Mouse (Mus musculus): ENCODE results near the gene Gpr141. TPM values are rescaled to one million over a fixed set of nuclear protein-coding genes. Genes with fewer than 3 reads are reported as not detected.
"Not testable (repeated sequence)": the region's sequence is repeated elsewhere in the genome, so short reads cannot be mapped to it uniquely, and the experiment has no call there.

Gpr141 gene
- 0.08 and 0.10 TPM in 2 replicates for polyA plus RNA-seq (2012; rRNA removed)

DNA sequence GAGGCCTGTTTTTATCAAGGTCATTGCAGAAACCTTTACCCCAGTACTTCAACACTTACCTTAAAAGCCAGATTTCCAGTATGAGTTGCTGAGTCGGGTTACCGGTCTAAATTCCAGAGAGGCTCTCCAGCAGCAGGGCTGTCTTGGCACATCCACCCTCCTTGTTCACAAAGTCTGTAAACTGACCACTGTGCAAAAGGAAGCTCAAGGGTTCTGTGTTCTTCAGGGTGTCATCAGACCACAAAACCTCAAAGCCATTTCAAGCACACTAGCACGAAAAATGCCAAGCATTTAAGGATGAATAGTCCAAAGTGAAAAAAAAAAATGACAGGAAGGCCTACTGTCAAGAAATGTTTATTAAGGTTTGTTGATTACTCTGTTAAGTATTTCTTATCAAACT lies at the start of gene Gpr141:
TSS of gene Gpr141 (minus strand) at position 187 of the 400 bp plus-strand sequence.
- DNase-seq (ENCODE audit: extremely low spot score in 1 of 2, low spot score in 1 of 2) = no peak

DNA sequence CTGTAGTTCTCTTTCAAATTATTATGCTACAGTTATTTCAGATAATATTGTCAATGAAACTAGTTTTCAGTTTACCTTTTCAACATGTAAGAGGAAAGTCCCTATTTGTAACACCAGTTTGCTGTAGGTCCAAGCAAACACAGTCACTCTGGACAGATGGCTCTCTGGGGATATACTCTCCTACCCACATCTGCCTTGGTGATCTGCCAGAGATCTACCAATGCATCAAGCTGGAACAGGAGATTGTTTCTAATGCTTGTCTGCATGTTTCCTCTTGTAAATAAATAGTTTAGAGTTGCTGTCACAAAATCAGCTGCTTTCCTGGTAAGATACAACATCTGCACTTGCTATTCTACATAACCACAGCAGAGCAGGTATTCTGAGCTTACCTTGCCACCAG lies 40.2 kb upstream of the Gpr141 start:
- DNase-seq (ENCODE audit: extremely low spot score in 1 of 2, low spot score in 1 of 2) = no peak

DNA sequence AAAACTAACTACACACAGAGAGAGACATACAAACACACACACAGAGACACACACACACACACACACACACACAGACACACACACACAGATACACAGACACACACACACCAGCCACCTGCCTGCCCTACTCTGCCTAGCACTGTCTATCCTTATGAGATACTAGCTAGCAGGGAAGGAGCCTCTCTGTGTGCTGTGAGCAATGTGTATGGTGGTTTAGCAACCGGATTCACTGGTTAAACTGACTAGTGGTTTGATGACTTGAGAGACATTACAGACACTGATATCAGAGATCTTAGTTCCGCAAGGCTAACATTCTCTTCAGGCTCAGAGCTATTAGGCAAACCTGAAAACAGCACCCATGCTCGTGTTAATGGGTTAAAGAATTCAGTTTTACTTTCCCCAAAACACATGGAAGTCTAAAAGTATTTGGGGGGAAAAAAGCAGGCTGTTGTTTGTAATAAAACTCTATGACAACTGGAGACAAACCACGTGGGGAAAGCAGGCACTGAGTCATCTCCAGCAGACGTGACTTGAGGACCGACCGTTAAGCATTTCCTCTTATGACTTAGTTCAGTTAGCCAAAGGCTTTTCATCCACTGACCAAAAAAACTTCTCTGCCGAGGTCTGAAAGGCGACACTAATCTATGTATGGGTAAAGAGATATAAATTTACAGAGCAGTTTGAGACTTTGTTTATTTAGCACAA lies 30.7 kb upstream of the Gpr141 start:
- no peak for DNase-seq (ENCODE audit: extremely low spot score in 1 of 2, low spot score in 1 of 2)

DNA sequence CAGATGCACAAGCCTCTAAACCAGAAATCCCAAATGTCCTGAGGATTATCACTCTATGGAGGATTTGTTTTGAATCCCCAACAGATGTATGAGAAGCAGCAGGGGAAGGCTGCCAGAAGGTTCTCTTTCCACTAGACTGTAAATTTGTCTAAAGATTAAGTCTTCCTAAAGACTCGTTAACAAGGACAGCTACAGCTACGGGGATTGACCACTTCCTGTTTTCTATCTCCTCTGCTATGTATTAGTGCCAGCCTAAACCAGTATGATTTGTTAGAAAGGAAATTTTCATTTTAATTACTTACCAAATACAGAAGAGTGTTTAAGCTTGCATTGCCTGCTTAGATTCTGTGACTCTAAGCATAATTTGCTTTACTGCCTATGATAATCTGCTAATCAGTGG lies 30.0 kb upstream of the Gpr141 start:
- no peak for DNase-seq (ENCODE audit: extremely low spot score in 1 of 2, low spot score in 1 of 2)

DNA sequence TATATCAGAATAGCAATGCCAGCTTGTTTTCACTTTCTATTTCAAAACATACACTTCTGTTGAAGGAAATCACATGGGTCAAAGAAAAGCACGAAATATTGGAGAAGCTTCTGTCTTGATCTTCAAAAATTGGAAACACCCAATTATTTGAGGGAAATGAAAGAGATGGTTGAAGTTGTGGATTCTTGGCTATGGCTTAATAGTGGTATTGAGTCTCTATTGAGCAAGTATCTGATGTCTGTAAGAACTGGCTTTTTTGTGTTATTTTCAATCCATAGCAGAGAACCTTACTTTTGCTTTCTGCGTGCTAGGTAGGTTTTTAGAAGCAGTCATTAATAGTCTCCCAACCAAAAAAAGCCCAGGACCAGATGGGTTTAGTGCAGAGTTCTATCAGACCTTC lies 19.4 kb upstream of the Gpr141 start:
- DNase-seq (ENCODE audit: extremely low spot score in 1 of 2, low spot score in 1 of 2) = no peak

DNA sequence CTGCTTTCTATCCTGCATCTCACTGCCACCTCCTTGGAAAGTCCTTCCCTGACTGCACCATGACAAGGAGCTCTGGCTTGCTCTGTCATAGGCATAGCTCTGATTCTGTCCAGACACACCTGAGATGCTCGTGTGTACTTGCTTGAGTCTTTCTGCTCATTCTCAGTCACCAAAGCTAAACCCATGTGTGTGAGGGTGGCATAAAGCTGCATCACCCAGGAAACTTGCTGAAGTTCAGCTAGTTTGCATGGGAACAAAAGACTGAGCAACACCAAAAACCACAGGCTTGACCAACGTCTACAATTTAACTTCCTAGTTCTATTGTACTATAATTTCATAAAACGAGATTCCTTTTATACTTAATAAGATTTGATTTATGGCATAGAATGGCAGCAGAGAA lies 18.6 kb upstream of the Gpr141 start:
- no peak for DNase-seq (ENCODE audit: extremely low spot score in 1 of 2, low spot score in 1 of 2)

DNA sequence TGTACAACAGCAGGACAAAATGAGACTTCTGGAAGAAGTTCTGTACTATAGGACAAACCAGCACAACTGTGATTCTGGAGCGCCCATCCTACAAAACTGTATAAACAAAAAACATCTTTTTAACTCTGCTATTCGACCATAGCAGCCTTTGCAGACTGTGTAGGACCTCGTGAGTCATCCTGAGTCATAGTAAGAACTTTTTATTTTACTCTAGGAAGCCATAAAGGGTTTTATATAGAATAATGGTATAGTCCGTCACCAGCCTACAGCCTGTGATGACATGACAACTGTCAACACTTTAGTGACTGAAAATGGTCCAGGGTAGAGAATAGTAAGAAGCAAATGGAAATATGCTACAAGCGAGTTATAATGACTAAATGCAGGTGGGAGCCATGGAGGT lies 17.6 kb upstream of the Gpr141 start:
- peak in 1 of 2 experiments; percentile 17 for DNase-seq (ENCODE audit: extremely low spot score in 1 of 2, low spot score in 1 of 2)

DNA sequence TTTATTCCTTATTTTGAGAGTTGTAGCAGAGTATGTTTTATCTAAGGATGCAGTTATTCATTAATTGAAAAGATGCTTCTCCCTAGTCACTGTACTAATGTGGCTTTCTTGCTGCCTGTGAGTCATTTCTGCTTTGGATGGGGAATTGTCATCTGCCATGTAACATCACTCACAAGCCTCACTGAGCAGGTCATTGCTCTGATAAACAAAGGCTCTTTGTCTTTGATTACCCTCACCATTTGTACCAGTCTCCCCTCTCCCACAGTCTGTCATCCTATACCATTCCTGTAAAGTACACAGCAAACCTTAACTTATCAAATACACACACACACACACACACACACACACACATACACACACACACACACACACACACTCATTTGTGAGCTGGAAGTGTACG lies 16.1 kb upstream of the Gpr141 start:
- DNase-seq (ENCODE audit: extremely low spot score in 1 of 2, low spot score in 1 of 2) = no peak

DNA sequence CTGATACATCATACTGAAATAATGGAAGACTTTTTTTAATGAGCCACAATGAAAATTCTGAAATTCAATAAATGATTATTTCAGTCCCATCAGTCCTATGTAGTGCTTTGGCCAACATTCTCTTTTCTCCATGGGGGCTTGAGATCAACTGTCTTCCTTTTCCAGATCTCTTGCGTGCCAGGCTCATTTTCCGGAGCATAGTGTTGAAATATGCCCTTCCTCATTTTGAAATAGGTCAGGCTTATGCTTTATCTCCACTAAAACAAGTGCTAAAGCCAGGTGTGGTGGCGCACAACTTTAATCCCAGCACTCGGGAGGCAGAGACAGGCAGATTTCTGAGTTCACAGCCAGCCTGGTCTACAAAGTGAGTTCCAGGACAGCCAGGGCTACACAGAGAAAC lies 6.5 kb upstream of the Gpr141 start:
- DNase-seq (ENCODE audit: extremely low spot score in 1 of 2, low spot score in 1 of 2) = no peak

DNA sequence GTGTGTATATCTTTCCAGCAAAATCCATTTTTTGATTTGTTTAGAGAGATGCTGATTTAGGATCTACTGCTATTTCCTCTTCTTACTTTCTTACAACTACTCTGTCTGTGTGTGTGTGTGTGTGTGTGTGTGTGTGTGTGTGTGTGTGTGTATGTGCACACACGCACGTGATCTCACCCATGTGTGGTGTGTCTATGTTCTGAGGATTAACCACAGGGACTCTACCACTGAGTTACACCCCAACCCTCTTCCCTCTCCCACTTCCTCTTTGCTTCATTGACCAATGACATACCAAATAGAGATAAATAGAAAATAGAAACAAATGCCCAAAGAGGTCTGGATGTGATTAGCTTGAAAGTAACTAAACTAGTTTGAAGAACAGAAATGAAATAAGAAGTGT lies 4.0 kb upstream of the Gpr141 start:
- no peak for DNase-seq (ENCODE audit: extremely low spot score in 1 of 2, low spot score in 1 of 2)

DNA sequence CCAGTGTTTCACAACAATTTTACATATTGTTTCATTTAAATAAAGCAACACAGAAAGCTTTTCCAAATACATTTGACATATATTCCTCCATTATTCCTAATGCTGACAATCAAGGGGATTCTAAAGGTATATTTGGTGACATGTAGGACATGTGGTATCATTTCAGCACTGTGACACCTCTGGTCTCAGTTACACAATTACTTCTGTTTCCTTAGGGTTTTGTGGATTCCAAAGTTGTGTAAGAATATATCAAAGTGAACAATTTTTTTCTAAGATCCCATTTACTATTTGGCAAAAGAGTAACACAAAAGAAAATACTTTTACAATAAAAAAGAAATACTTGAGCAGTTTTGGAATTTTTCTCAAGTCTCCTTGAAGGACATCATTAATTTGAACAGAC lies 2.4 kb downstream of the Gpr141 start:
- DNase-seq (ENCODE audit: extremely low spot score in 1 of 2, low spot score in 1 of 2) = no peak

DNA sequence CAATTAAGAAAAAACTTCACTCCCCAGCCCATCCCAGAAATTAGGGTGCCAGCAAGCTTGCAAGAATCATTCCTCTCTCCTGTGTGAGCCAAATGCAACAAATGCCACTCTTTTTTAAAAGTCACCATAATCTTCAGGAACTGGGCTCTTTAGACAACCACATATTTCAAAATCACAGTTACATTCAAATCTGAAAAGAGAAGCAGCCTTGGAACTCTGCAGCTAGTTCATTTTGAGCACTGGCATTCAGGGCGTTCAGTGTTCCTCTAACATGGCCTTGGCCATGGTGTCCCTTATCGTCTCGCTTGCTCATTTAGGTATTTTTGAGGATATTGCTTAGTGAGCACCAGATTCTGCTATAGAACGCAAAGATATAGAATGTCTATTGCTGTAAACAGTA lies 4.1 kb downstream of the Gpr141 start:
- no peak for DNase-seq (ENCODE audit: extremely low spot score in 1 of 2, low spot score in 1 of 2)

DNA sequence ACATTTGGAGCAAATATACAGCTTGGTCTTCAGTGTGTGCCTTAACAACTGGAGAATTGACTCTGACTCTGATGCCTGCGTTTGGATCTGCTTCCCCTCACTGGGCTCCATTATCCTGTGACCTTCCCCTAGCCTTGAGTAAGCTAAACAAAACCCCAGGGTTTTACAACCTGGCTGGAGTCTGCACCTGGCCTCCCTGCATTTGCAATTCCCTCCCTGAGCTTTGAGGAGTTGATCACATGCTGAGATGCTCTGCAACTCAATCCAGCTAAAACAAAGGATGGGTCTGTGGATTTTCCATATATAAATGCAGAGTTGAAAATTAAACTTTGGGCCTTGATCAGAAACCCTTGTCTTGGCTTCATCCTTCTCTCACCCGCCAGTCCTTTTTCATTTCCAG lies 4.8 kb downstream of the Gpr141 start:
- no peak for DNase-seq (ENCODE audit: extremely low spot score in 1 of 2, low spot score in 1 of 2)

DNA sequence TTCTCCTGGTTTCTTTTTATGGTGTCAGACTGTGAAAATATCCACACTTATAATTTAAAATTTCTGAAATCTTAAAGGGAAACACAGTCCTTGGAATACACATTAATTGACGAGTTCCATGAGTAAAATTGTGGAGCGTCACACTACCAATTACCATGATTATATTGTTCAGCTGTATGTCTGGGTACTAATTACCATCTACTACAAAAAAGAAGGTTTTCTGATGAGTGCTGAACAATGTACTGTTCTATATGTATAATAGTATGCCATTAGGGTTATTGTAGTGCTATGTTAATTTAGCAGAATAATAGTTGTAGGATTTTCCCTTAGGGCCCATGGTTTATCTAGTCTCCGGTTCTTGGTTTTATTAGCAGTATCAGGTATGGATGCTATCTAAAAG lies 29.1 kb downstream of the Gpr141 start:
- no peak for DNase-seq (ENCODE audit: extremely low spot score in 1 of 2, low spot score in 1 of 2)

DNA sequence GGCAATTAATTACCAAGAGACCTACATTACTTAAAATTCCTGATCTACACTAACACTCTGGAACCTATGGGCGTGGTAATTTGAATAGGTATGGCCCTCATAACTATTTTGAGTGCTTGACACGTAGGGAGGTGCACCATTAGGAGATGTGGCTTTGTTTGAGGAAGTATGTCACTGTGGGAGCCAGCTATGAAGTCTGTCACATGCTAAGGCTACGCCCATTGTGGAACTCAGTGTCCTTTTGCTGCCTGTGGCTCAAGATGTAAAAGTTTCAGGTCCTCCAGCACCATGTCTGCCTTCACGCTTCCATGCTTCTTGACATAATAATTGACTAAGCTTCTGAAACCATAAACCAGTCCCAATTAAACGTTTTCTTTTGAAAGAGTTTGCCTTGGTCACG lies 29.6 kb downstream of the Gpr141 start:
- no peak for DNase-seq (ENCODE audit: extremely low spot score in 1 of 2, low spot score in 1 of 2)

DNA sequence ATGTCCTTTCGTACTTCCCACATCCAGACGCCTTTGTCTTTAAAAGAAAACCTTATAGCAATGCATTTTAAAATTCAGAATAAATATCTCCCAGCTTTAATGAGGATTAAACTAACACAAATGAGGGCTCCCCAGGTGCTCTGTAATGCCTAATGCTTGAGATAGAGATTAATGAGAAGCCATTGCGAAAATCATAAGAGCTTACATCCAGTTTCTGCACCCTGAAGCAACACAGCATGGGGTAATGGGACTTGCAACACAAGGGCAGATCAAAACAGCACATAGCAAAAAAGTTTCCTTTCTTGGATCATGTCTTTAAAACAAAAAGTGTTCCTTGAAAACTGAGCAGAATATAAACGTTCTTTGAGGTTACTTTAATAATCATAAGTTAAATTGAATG lies 30.3 kb downstream of the Gpr141 start:
- DNase-seq (ENCODE audit: extremely low spot score in 1 of 2, low spot score in 1 of 2) = no peak

DNA sequence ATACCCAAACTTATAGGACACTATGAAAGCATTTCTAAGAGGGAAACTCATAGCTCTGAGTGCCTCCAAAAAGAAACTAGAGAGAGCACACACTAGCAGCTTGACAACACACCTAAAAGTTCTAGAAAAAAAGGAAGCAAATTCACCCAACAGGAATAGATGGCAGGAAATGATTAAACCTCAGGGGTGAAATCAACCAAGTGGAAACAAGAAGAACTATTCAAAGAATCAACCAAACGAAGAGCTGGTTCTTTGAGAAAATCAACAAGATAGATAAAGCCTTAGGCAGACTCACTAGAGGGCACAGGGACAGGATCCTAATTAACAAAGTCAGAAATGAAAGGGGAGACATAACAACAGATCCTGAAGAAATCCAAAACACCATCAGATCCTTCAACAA lies 36.1 kb downstream of the Gpr141 start:
- not testable (repeated sequence) for DNase-seq (ENCODE audit: extremely low spot score in 1 of 2, low spot score in 1 of 2)

DNA sequence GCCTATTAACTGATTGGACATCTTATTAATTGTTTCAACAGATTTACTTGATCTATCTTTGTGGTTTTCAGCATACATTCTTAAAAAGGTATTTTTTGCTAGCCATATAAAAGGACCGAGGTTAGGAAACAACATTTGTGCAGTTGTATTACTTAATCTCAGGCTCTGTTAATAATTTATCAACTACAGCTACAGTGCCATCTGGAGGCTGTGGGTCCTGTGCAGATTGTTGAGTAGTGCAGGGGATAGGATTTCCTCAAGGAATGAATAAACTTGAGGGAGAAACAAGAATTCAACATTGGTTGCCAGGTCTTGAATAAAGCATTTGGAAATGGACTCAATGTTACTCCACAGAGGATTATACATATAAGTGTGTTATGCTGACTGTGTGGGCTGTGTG lies 53.9 kb downstream of the Gpr141 start:
- no peak for DNase-seq (ENCODE audit: extremely low spot score in 1 of 2, low spot score in 1 of 2)

DNA sequence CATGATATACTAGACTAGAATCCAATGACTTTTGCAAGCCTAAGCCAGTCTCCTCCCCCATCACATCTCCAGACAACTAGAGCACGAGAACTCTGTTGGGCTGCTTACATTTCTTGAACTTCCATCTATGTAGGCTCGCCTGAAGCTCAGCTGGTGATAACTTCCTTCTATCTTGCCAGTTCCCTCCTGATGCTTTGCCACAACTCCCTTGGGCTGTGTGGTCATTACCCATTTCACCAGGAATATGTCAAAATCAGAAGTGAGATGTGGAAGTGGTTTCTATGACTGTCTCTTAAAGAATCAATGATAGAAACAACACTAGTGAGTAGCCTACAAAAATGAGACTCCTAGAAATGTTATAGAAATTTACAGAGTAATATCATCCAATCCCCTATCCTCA lies 56.9 kb downstream of the Gpr141 start:
- DNase-seq (ENCODE audit: extremely low spot score in 1 of 2, low spot score in 1 of 2) = no peak

DNA sequence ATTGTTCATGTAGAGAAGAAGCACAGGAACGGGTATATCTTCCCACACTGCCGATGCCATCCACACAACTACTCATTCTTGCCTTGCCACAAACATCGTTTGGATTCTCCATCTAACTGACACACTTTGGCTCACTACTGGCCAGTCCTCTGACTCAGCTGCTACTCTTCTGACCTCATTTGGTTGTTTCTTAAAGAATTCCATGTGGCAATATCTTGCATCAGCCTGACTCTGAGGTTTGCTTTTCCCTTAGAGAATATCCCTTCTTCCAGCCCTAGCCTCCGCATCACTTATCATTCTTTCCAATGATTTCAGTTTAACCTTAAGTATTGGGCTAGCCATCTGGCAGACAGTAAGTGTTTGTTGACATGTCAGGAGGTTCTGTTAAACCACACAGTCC lies 59.8 kb downstream of the Gpr141 start:
- no peak for DNase-seq (ENCODE audit: extremely low spot score in 1 of 2, low spot score in 1 of 2)

DNA sequence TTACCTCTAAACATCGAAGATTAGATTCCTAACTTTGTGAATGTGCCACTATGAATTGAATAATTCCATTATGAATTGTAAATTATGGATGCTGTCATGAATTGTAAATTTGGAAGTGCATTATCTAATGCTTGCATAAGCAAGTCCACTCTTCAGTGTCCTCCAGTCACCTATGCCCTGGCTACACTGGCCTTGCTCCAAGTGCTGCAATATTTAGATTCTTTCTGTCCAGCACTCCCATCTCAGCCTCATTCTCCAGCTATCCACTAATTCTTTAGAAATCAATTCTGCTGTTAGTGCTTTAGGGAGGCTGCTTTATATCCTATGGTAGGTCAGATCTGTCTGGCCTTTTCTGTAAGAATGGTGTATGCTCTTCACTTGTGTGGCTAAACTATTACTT lies 60.8 kb downstream of the Gpr141 start:
- no peak for DNase-seq (ENCODE audit: extremely low spot score in 1 of 2, low spot score in 1 of 2)

DNA sequence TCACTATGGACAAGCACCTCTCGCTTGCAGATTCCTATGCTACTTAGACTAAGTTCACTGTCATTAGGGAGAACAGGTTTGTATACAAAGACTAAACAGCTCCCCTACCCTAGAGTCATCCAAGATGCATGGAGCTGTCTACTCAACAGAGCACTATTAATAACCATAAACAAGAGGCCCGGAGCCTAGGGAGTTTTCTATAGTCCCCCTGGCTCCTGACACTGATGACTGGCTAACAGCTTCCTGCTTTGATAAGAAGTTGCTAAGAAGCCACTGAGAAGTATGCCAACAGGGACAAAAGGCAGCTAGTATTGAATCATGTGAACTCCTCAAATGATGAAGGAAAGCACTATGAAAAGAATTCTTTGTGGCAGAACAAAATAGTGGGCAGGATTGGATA lies 78.3 kb downstream of the Gpr141 start:
- DNase-seq (ENCODE audit: extremely low spot score in 1 of 2, low spot score in 1 of 2) = no peak

DNA sequence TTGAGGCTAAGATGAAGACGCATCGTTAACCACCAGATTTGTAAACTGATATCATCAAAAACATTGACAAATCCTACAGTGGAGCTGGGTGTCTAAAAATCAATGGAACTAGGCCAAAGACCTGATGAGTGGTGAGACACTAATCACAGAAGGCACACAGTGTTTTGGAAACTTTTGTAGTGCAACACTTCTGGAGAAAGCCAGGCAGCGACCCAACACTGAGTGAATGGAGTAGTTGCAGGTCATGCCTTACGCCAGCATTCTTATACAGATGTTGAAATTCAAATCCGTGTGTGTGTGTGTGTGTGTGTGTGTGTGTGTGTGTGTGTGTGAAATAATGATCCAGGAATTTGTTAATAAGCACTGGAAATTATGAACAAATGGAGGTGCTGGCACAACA lies 79.5 kb downstream of the Gpr141 start:
- DNase-seq (ENCODE audit: extremely low spot score in 1 of 2, low spot score in 1 of 2) = no peak

All from frontal cortex, adult 2 months (tissue).